Mouse (Mus musculus): ENCODE measurements at regions not wholly inside any gene's neighbourhood (a gene's known extent, or its start where the extent isn't known, plus 50 kb on each side); places are given as distances from the start of the nearest gene placed in this dataset.

- TF ChIP-seq POLR2A (IDR thresholded peaks at IDR 0.05; ENCODE audit: insufficient read depth, low read length), result no peak
- TF ChIP-seq CTCF (IDR thresholded peaks at IDR 0.05; ENCODE audit: low read depth, low read length), result no peak
Measured at GRCm38 (mm10) chr4:142616901-142617300, 377.7 kb upstream of the Kazn start.
